Mouse (Mus musculus) gastrocnemius, postnatal 10 days (tissue): ENCODE data around the gene Syngr3. TPM values are rescaled to one million over a fixed set of nuclear protein-coding genes. Genes with fewer than 3 reads are reported as not detected.

ENCODE experiments used
- DNase-seq: peaks from one replicate; pipeline ENCODE4 v3.0.0; 2021; ENCODE audit warnings: mixed read lengths
- total RNA-seq, 2 experiments: library from RNA; stranded (reverse); gene quantifications; 2 replicates each; pipeline ENCODE4 v1.2.3; 2021

The Syngr3 gene
- total RNA-seq, 2 experiments from 2014 or later: 0.16 to 0.52 TPM

DNA sequence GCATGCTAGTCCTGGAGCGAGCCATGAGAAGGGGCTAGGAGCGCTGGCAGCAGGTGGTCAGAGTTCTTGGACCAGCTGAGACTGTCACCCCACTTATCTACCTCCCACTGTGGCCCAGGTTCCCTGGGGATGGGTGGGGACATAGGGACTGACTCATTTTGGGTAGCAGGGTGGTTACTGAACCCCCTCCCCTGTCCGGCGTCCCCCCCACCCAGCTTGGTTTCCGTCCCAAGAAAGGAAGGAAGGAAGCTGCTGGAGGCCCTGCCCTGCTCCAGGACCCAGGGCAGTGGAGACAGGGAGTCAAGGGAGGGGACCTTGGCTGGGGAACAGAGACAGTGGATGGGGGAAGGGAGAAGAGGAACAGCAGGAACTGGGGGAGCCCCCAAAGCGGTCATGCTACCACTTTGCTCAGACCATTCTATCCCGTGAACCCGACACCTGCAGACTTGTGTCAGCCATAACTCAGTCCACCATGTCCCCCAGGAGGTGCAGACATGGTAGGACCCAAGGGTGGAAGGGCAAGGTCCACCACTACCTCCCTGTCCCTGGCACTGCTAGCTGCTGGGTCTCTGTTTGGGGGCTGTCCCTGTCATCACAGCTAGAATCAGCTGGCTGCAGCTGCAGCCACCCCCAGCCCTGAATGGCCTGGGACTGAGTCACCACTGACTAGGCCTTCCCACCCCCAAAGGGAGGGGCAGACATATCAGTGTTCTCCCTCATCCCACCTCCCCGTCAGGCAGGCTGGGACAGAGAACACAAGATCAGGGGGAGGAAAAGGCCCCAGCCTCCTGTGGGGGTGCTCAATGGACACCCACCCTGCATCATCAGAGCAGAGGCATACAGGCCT lies 44.7 kb downstream of the Syngr3 start:
- no peak for DNase-seq

- no peak for DNase-seq
These were observed 45.6 kb downstream of the Syngr3 start for GRCm38 (mm10) chr17:24644030-24644715.

DNA sequence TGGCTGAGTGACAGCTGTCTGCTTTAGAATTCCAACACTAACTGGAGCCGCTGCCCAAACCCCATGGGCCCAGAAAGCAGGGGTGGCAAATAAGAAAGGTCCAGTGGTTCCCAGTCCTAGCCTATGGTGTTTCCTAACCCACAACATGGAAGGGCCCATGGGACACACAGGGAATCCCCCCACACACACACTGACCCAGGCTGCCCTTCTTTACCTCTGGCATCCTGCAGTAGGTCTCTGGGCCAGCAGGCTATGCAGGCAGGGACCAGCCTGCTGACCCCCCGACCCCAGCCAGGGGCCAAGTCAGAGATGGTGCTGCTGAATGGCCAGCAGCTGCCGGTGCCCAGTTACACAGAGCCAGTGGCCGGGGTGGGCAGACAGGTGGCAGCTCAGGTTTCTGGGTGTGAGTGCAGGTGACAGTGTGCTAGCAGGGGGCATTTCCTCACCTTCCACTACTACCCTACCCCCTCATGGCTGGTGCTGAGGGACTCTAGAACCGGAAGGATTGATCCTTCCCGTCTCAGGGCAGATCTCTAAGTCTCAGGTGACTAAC lies 46.9 kb downstream of the Syngr3 start:
- DNase-seq: no peak

GRCm38 (mm10) chr17:24641944-24642343 lies 47.8 kb downstream of the Syngr3 start:
- no peak for DNase-seq

- DNase-seq: no peak
These were observed 49.2 kb downstream of the Syngr3 start for GRCm38 (mm10) chr17:24640581-24640980.

GRCm38 (mm10) chr17:24640119-24640518 lies 49.6 kb downstream of the Syngr3 start:
- no peak for DNase-seq

- DNase-seq: no peak
These were observed 50.2 kb downstream of the Syngr3 start for GRCm38 (mm10) chr17:24639571-24639988.

GRCm38 (mm10) chr17:24638840-24639239 lies 50.9 kb downstream of the Syngr3 start:
- DNase-seq: no peak

GRCm38 (mm10) chr17:24638214-24638613 lies 51.5 kb downstream of the Syngr3 start:
- no peak for DNase-seq

DNA sequence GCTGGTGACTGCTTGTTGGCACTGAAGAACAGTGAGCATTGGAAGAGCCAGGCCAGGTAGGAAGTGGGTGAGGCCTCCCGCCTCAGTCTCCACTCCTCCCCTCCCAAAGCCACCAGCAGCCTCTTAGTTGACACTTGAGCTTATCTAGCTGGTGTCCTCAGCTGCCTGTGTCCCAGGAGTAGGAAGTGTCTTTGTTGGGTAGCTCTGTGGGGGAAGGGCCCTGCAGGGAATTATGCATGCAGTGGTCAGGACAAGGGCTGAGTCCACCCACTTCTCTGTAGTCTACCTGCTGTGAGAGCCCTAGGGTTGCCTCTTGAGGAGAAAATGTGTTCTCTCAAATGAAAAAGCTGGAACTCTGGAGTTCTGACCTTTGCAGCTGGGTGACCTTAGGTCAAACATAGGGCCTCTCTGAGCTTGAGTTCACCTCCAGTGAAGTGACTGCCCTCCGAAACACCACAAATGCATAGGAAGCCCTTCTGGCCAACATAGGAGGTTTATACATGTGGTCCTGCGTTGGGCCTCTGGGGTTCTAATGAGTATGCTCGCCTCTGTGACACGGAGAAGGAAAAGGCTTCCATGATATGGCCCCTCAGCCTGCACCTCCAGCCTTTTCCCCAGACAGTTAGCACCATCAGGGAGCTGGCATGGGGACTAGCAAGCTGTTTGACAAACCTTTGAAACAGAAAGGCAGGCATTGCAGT lies 52.8 kb downstream of the Syngr3 start:
- DNase-seq: no peak

- DNase-seq: no peak
These were observed 54.1 kb downstream of the Syngr3 start for GRCm38 (mm10) chr17:24635694-24636093.

Other genes starting within 250 kb of the Syngr3 start
- gene Dnase1l2, start 246.8 kb downstream of the Syngr3 start, total RNA-seq: 1 to 10 TPM in 1 of 2 experiments, under 1 TPM in 1; 0.63 to 1.7 TPM
- gene E4f1, start 219.6 kb downstream of the Syngr3 start, total RNA-seq: 10 to 100 TPM; 10.8 to 17.3 TPM
- gene Pgp, start 219.6 kb downstream of the Syngr3 start, total RNA-seq: 10 to 100 TPM; 34.1 to 39.2 TPM
- gene Bricd5, start 216.1 kb downstream of the Syngr3 start, total RNA-seq: under 1 TPM; 0.65 to 0.73 TPM
- gene Mlst8, start 210.9 kb downstream of the Syngr3 start, total RNA-seq: 10 to 100 TPM; 10.8 to 12.1 TPM
- under 1 TPM; 0.56 to 0.68 TPM for gene Caskin1, start 201.4 kb downstream of the Syngr3 start, total RNA-seq
- gene Traf7, start 162.0 kb downstream of the Syngr3 start, total RNA-seq: 10 to 100 TPM; 47.2 to 60.9 TPM
- under 1 TPM; 0.18 to 0.47 TPM for gene Rab26, start 155.7 kb downstream of the Syngr3 start, total RNA-seq
- gene Pkd1, start 140.1 kb downstream of the Syngr3 start, total RNA-seq: 10 to 100 TPM; 34.6 to 49.1 TPM
- gene Tsc2, start 57.3 kb downstream of the Syngr3 start, total RNA-seq: 10 to 100 TPM; 51.7 to 61.1 TPM
- 1 to 10 TPM; 4.3 TPM for gene Nthl1, start 57.3 kb downstream of the Syngr3 start, total RNA-seq
- gene Slc9a3r2, start 39.6 kb downstream of the Syngr3 start, total RNA-seq: 10 to 100 TPM; 30.1 to 33.4 TPM
- not detected for gene Npw, start 31.5 kb downstream of the Syngr3 start, total RNA-seq
- gene Zfp598, start 20.3 kb downstream of the Syngr3 start, total RNA-seq: 10 to 100 TPM; 18.0 to 21.0 TPM
- 10 to 100 TPM; 22.2 to 24.6 TPM for gene Gfer, start 6.2 kb upstream of the Syngr3 start, total RNA-seq
- gene Noxo1, start 6.3 kb upstream of the Syngr3 start, total RNA-seq: 1 to 10 TPM; 1.6 to 1.9 TPM
- 10 to 100 TPM; 16.7 to 19.4 TPM for gene Tbl3, start 17.7 kb upstream of the Syngr3 start, total RNA-seq
- not detected for gene Rnf151, start 28.1 kb upstream of the Syngr3 start, total RNA-seq
- gene Rps2, start 28.2 kb upstream of the Syngr3 start, total RNA-seq: 100 to 1,000 TPM; 732 to 736 TPM
- 100 to 1,000 TPM; 400 to 516 TPM for gene Ndufb10, start 34.5 kb upstream of the Syngr3 start, total RNA-seq
- 100 to 1,000 TPM; 593 to 752 TPM for gene Rpl3l, start 37.9 kb upstream of the Syngr3 start, total RNA-seq
- 100 to 1,000 TPM; 127 to 132 TPM for gene Msrb1, start 46.7 kb upstream of the Syngr3 start, total RNA-seq
- gene Hs3st6, start 63.0 kb upstream of the Syngr3 start, total RNA-seq: under 1 TPM in 1 of 2 experiments, not detected in 1; 0.32 TPM
- gene Meiob, start 114.3 kb upstream of the Syngr3 start, total RNA-seq: not detected
- 10 to 100 TPM; 78.0 to 86.1 TPM for gene Hagh, start 150.2 kb upstream of the Syngr3 start, total RNA-seq
- 10 to 100 TPM; 30.7 to 33.6 TPM for gene Fahd1, start 160.4 kb upstream of the Syngr3 start, total RNA-seq
- 1 to 10 TPM; 3.6 to 7.0 TPM for gene Igfals, start 176.0 kb upstream of the Syngr3 start, total RNA-seq
- gene Nubp2, start 196.4 kb upstream of the Syngr3 start, total RNA-seq: 10 to 100 TPM; 15.0 to 18.5 TPM
- 10 to 100 TPM; 28.2 to 30.4 TPM for gene Spsb3, start 196.7 kb upstream of the Syngr3 start, total RNA-seq
- gene Eme2, start 205.1 kb upstream of the Syngr3 start, total RNA-seq: 10 to 100 TPM; 12.0 to 20.8 TPM
- gene Mrps34, start 205.2 kb upstream of the Syngr3 start, total RNA-seq: 100 to 1,000 TPM; 108 to 121 TPM
- 10 to 100 TPM; 13.5 to 14.7 TPM for gene Nme3, start 206.5 kb upstream of the Syngr3 start, total RNA-seq
- 10 to 100 TPM; 23.5 to 37.8 TPM for gene Mapk8ip3, start 247.0 kb upstream of the Syngr3 start, total RNA-seq